Mouse (Mus musculus) hindbrain, postnatal 0 days (tissue): Measurements from ENCODE around the gene Atpaf2. TPM values are rescaled to one million over a fixed set of nuclear protein-coding genes. Genes with fewer than 3 reads are reported as not detected.

Source experiments
- ATAC-seq: fragments of 200-750 bp; cut with Nextera tagmentation; 2 replicates; pipeline ENCODE4 v1.8.0; 2017; ENCODE audit warnings: mild to moderate bottlenecking, moderate TSS enrichment, moderate library complexity
- DNase-seq: peaks from one replicate; pipeline ENCODE4 v3.0.0-alpha.2; 2015; ENCODE audit warnings: low spot score
- H3K27ac ChIP-seq: fragments of 300-500 bp; sonication (generic); 2 replicates; pipeline ENCODE4 v1.5.1; 2014; ENCODE audit warnings: mild to moderate bottlenecking
- H3K27me3 ChIP-seq: fragments of 300-500 bp; sonication (generic); 2 replicates; pipeline ENCODE4 v1.6.1; 2014; ENCODE audit warnings: low read length, mixed read lengths; ENCODE audit not compliant: insufficient read depth
- H3K36me3 ChIP-seq: fragments of 300-500 bp; sonication (generic); 2 replicates; pipeline ENCODE4 v1.6.1; 2014; ENCODE audit warnings: low read length, mixed read lengths; ENCODE audit not compliant: insufficient read depth
- H3K4me1 ChIP-seq: fragments of 300-500 bp; sonication (generic); 2 replicates; pipeline ENCODE4 v1.6.1; 2014; ENCODE audit warnings: antibody characterized with exemption, low read length, mixed read lengths; ENCODE audit not compliant: insufficient read depth
- H3K4me2 ChIP-seq: fragments of 300-500 bp; sonication (generic); 2 replicates; pipeline ENCODE4 v1.6.1; 2014; ENCODE audit warnings: low read depth, mild to moderate bottlenecking, low read length, moderate library complexity, mixed read lengths
- H3K4me3 ChIP-seq: fragments of 300-500 bp; sonication (generic); 2 replicates; pipeline ENCODE4 v1.5.1; 2014; ENCODE audit warnings: low read length
- H3K9ac ChIP-seq: fragments of 300-500 bp; sonication (generic); replicated peaks from 2 replicates; pipeline ENCODE4 v1.6.1; 2014; ENCODE audit warnings: mild to moderate bottlenecking, low read length, moderate library complexity, mixed read lengths
- H3K9me3 ChIP-seq: fragments of 300-500 bp; sonication (generic); 2 replicates; pipeline ENCODE4 v1.6.1; 2016; ENCODE audit warnings: low read length, mixed read lengths
- CTCF ChIP-seq: IDR thresholded peaks from 2 replicates; pipeline ENCODE4 v1.5.1; 2016; ENCODE audit warnings: antibody characterized with exemption, control low read depth, low read depth
- WGBS: fragments of 180-500 bp; shearing (Covaris S2); extraction: QIAGEN DNeasy Blood & Tissue Kit; methylation state at CpG from one replicate; pipeline ENCODE4 v1.1.7; 2014; 5-methylcytosine and 5-hydroxymethylcytosine counted together
- polyA plus RNA-seq: library from polyadenylated mRNA; unstranded; fragments of >200 nt; fragmentation: Nextera tagmentation; extraction: Ambion mirVana; gene quantifications from 2 replicates; pipeline ENCODE4 v1.2.1, GENCODE M21; 2015
- total RNA-seq: library from RNA; depleted of rRNA; stranded (reverse); fragments of >200 nt; gene quantifications from 2 replicates; pipeline ENCODE4 v1.2.3, GENCODE M21; 2014

The Atpaf2 gene
- total and polyA plus RNA-seq, 2 experiments from 2014 or later, result 29.2 to 45.8 TPM

DNA sequence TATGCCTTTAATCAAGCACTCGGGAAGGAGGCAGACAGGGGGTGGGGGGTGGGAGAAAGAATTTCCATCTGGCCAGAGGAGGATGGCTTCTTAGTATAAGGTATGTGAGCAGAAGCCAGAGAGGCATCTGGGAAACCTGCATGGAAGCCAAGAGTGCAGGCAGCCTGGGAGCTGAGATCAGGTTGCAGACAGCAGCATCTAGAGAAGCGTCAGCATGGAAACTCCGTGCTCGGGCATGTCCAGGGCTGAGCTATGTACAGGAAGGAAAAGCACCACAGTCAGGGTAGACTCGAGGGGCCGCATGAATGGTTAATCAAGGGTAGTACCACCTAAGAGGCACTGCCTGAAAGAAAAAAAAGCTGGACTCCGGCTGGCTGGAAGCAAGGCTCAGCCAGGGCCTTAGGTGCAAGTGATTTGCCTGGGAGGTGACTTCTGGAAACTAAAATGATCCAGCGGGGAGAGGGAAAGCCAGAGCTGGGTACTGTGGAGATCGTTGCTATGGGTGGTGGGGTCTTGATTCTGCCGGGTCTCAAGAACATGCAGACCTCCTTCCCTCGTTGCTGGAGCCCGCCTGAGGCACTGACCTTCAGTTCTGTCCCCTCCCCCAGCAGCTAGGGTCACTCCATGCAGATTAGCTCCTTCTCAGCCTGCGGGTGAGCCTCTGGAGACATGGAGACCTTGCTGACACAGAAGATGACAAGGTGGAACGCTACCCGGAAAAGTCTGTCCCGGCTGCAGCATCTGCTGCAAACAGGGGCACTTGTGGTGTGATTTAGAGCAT, 51.8 kb downstream of the Atpaf2 start:
- H3K4me3 ChIP-seq, result no peak overlapping the region
- WGBS, result 37% methylated on average over 16 of the region's 16 CpGs
- no peak overlapping the region for H3K27ac ChIP-seq
- H3K9me3 ChIP-seq, result no peaks in the 10 kb centered on the region
- no peaks in the 10 kb centered on the region for H3K4me1 ChIP-seq
- no peak for TF ChIP-seq CTCF
- ATAC-seq (no peak), DNase-seq (no peak)
- H3K27me3 ChIP-seq, result no peaks in the 10 kb centered on the region
- H3K4me2 ChIP-seq, result no peak overlapping the region
- H3K36me3 ChIP-seq, result no peaks in the 10 kb centered on the region
- H3K9ac ChIP-seq, result no peak overlapping the region

DNA sequence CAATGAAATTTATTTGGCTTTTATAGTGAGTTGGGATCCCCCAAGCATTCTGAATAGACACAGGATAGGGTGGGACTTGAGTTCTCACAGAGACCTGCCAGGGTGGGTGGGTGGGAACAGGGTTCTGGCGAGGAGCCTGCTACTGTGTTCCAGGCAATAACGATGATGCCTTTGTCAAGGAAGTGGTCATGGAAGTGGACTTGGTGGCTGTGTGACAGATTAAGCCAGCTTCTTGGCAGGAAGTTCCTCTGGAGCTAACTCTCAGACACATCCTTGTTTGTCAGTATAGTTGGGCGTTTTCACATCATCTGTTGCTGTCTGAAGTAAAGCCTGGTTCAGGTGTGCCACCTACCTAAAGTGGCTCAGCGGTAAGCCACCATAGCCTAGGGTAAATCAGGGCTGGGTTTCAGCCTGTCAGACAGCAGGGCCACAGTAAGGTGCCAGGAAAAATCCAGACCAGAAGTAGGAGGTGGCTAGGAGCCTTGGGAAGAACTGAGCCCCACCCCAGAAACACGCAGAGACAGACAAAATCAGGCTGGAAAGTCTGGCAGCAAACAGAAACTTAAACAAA, 57.5 kb downstream of the Atpaf2 start:
- Histone ChIP-seq H3K36me3 (no peaks in the 10 kb centered on the region), H3K4me1 (no peaks in the 10 kb centered on the region; the same call in 1 of the 2 replicates), H3K27ac (no peak overlapping the region), H3K9ac (no peak overlapping the region), H3K27me3 (no peaks in the 10 kb centered on the region), H3K9me3 (no peaks in the 10 kb centered on the region), H3K4me3 (no peak overlapping the region), H3K4me2 (no peak overlapping the region)
- 62% methylated on average over 5 of the region's 5 CpGs for WGBS
- ATAC-seq, result no peak
- no peak for TF ChIP-seq CTCF
- no peak for DNase-seq

- Histone ChIP-seq H3K9me3 (no peaks in the 10 kb centered on the region), H3K4me2 (no peak overlapping the region), H3K27ac (no peak overlapping the region), H3K4me3 (no peak overlapping the region), H3K9ac (no peak overlapping the region), H3K36me3 (no peaks in the 10 kb centered on the region), H3K4me1 (no peaks in the 10 kb centered on the region; the same call in 1 of the 2 replicates), H3K27me3 (no peaks in the 10 kb centered on the region)
- DNase-seq (no peak), ATAC-seq (no peak)
- TF ChIP-seq CTCF, result no peak
- 89% methylated on average over 1 of the region's 1 CpGs for WGBS
Measured at GRCm38 (mm10) chr11:60359936-60360335, 58.3 kb downstream of the Atpaf2 start.

- Histone ChIP-seq H3K4me3 (no peak overlapping the region), H3K9ac (no peak overlapping the region), H3K36me3 (no peaks in the 10 kb centered on the region), H3K4me2 (no peak overlapping the region), H3K27me3 (no peaks in the 10 kb centered on the region), H3K4me1 (no peaks in the 10 kb centered on the region; the same call in 1 of the 2 replicates), H3K9me3 (no peaks in the 10 kb centered on the region), H3K27ac (no peak overlapping the region)
- no peak for DNase-seq
- TF ChIP-seq CTCF, result no peak
- WGBS, result 76% methylated on average over 5 of the region's 5 CpGs
- ATAC-seq, result no peak
Measured at GRCm38 (mm10) chr11:60359138-60359537, 59.1 kb downstream of the Atpaf2 start.

- Histone ChIP-seq H3K4me2 (no peak overlapping the region), H3K27me3 (no peaks in the 10 kb centered on the region), H3K9ac (no peak overlapping the region), H3K4me1 (no peaks in the 10 kb centered on the region; the same call in 1 of the 2 replicates), H3K9me3 (no peaks in the 10 kb centered on the region), H3K4me3 (no peak overlapping the region), H3K27ac (no peak overlapping the region), H3K36me3 (no peaks in the 10 kb centered on the region)
- no peak for TF ChIP-seq CTCF
- DNase-seq (no peak), ATAC-seq (no peak)
- 71% methylated on average over 7 of the region's 7 CpGs for WGBS
Measured at GRCm38 (mm10) chr11:60358548-60358947, 59.7 kb downstream of the Atpaf2 start.

GRCm38 (mm10) chr11:60357116-60357515, 61.1 kb downstream of the Atpaf2 start:
- Histone ChIP-seq H3K9ac (no peak overlapping the region), H3K27ac (no peak overlapping the region), H3K4me1 (no peaks in the 10 kb centered on the region; the same call in 1 of the 2 replicates), H3K27me3 (no peaks in the 10 kb centered on the region), H3K9me3 (no peaks in the 10 kb centered on the region), H3K4me2 (no peak overlapping the region), H3K36me3 (no peaks in the 10 kb centered on the region), H3K4me3 (no peak overlapping the region)
- DNase-seq (no peak), ATAC-seq (no peak)
- no peak for TF ChIP-seq CTCF
- WGBS, result 63% methylated on average over 1 of the region's 1 CpGs

GRCm38 (mm10) chr11:60355952-60356351, 62.3 kb downstream of the Atpaf2 start:
- no peaks in the 10 kb centered on the region for H3K36me3 ChIP-seq
- H3K27ac ChIP-seq, result no peak overlapping the region
- H3K4me2 ChIP-seq, result no peak overlapping the region
- no peaks in the 10 kb centered on the region for H3K27me3 ChIP-seq
- no peak overlapping the region for H3K9ac ChIP-seq
- WGBS, result 87% methylated on average over 2 of the region's 2 CpGs
- TF ChIP-seq CTCF, result no peak
- H3K4me1 ChIP-seq, result peaks cover 12% of the 10 kb centered on the region
- no peak overlapping the region for H3K4me3 ChIP-seq
- DNase-seq (no peak), ATAC-seq (no peak)
- H3K9me3 ChIP-seq, result no peaks in the 10 kb centered on the region
